Mouse (Mus musculus) thymus, adult 2 months (tissue): ENCODE measurements around the gene Iqgap2. TPM values are rescaled to one million over a fixed set of nuclear protein-coding genes. Genes with fewer than 3 reads are reported as not detected.

ENCODE experiments used
- DNase-seq: peaks from one replicate; pipeline ENCODE4 v3.0.0; 2021
- H3K27ac ChIP-seq: fragments of 200-500 bp; 2 replicates; pipeline ENCODE4 v1.5.1; 2012; ENCODE audit warnings: low read length, control low read depth; ENCODE audit not compliant: control insufficient read depth, insufficient read depth
- H3K27me3 ChIP-seq: fragments of 200-500 bp; 2 replicates; pipeline ENCODE4 v1.6.1; 2012; ENCODE audit warnings: mild to moderate bottlenecking, low read length, moderate library complexity, mixed read lengths; ENCODE audit not compliant: control insufficient read depth, insufficient read depth
- H3K36me3 ChIP-seq: fragments of 200-500 bp; 2 replicates; pipeline ENCODE4 v1.6.1; 2012; ENCODE audit warnings: mild to moderate bottlenecking, low read length, moderate library complexity; ENCODE audit not compliant: control insufficient read depth, insufficient read depth
- H3K4me1 ChIP-seq: fragments of 200-500 bp; replicated peaks from 2 replicates; pipeline ENCODE4 v1.6.1; 2012; ENCODE audit warnings: low read length; ENCODE audit not compliant: control insufficient read depth, insufficient read depth
- H3K4me3 ChIP-seq: fragments of 200-500 bp; 2 replicates; pipeline ENCODE4 v1.5.1; 2012; ENCODE audit warnings: mild to moderate bottlenecking, low read length, control low read depth, moderate library complexity; ENCODE audit not compliant: control insufficient read depth, insufficient read depth
- CTCF ChIP-seq: fragments of 200-500 bp; IDR thresholded peaks from 2 replicates; pipeline ENCODE4 v1.5.1; 2012; ENCODE audit warnings: mild to moderate bottlenecking, control low read depth, low read length, moderate library complexity, borderline replicate concordance; ENCODE audit not compliant: control insufficient read depth, poor library complexity, insufficient read depth; ENCODE audit errors: extremely low read depth
- POLR2A ChIP-seq: fragments of 200-500 bp; IDR thresholded peaks from 2 replicates; pipeline ENCODE4 v1.6.1; 2012; ENCODE audit warnings: mild to moderate bottlenecking, low read length, control low read depth, moderate library complexity; ENCODE audit not compliant: control insufficient read depth, poor library complexity, insufficient read depth; ENCODE audit errors: extremely low read depth
- WGBS: fragments of 180-500 bp; shearing (Covaris S2); methylation state at CpG from one replicate; pipeline ENCODE4 v1.1.7; 2018; 5-methylcytosine and 5-hydroxymethylcytosine counted together
- polyA plus RNA-seq: library from polyadenylated mRNA; depleted of rRNA; stranded (reverse); fragments of >200 nt; gene quantifications from 2 replicates; pipeline ENCODE4 v1.2.3, GENCODE M21; 2012

Gene Iqgap2
- polyA plus RNA-seq, 1 experiment: 4.4 TPM

DNA sequence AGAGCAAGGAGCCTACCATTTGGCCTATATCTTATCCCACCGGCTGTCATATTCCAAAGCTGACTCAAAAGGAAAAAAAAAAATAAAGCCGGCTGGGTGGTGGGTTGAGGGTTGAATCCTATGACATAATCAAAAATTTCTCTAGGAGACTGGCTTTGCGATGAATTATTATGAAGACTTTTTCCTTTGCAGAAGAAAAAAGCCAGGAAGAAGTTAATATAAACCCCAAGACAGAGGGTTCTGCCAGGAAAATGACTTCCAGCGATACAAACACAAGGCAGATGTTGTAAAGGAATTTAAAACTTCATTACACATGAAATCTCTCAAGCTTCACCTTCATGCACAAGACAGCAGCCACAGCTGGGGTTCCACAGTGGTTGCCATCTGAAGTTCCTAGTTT, 146.3 kb downstream of the Iqgap2 start:
- H3K4me3 ChIP-seq: no peak overlapping the region
- H3K4me1 ChIP-seq: no peaks in the 10 kb centered on the region
- no peak for DNase-seq
- no peak overlapping the region for H3K27ac ChIP-seq
- TF ChIP-seq CTCF (no peak), POLR2A (no peak)
- peaks cover 8% of the 10 kb centered on the region; the same call in 1 of the 2 replicates for H3K36me3 ChIP-seq
- 97% methylated on average over 4 of the region's 4 CpGs for WGBS
- H3K27me3 ChIP-seq: no peaks in the 10 kb centered on the region

DNA sequence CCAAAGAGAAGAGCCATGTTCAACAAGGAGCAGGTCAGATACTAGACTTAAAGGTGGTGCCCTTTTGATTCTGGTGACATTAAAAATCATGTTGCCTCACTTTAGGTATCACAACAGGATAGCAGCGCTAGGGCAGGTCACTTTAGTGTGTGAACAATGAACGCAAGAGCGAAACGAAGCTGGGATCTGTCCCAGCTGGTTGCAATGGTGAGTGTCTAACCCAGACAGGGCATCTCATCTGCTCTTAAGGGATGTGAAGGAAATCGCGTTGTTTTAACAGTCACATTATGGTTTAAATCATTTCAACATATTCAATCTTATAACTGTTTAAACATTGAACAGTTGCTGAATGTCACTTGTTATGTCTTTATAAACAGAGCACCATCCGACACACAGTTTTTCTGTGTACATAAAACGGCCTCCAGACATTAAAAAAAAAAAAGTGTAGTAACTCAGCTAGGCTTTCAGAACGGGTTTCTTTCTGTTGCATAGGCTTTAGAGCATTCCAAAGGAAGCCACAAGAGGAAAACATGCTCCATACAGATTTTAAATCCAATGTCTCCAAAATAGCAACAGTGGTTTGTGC, 148.7 kb downstream of the Iqgap2 start:
- no peaks in the 10 kb centered on the region for H3K36me3 ChIP-seq
- no peaks in the 10 kb centered on the region for H3K27me3 ChIP-seq
- H3K27ac ChIP-seq: no peak overlapping the region
- H3K4me1 ChIP-seq: no peaks in the 10 kb centered on the region
- TF ChIP-seq CTCF (no peak), POLR2A (no peak)
- no peak for DNase-seq
- WGBS: 94% methylated on average over 9 of the region's 9 CpGs
- H3K4me3 ChIP-seq: no peak overlapping the region

DNA sequence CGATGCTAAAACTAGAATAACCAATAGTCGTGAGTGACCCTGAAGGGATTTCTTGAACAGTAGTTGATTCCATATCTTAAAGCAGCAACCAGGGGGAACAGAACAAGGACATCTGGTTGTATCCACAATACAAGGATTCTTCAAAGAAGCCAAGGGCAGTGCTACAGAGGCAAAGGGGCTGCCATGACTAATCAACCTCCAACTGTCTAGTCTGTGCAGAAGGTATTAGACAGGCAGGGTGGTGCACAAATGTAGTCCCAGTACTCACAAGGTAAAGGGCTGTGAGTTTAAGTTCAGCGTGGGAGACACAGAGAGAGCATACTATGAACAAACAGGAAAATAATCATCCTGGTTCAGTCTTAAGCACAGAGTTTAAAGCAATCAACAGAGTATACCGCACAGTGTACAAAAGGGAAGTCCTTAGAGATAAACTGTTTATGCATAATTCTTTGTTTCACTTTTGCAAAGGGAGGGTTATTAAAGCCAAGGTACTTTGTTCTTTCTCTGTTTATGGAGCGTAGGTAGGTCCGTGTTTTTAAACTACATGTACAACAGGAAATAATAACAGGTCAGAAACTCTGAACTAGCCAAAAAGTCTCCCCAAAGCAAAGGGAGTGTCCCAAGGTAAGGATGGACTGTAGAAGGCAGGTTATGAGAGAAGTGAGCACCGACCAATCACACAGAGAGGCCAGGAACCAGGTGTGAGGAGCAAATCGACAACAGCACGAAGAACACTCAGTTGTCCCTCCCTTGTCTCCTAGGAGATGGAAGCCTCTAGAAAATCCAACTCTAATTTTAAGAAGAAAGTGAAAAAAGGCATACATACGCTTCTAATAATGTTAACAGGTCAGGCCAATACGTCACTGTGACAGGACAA, 149.7 kb downstream of the Iqgap2 start:
- Histone ChIP-seq H3K4me1 (no peaks in the 10 kb centered on the region), H3K27me3 (no peaks in the 10 kb centered on the region), H3K27ac (no peak overlapping the region), H3K36me3 (no peaks in the 10 kb centered on the region), H3K4me3 (no peak overlapping the region)
- TF ChIP-seq POLR2A (no peak), CTCF (no peak)
- no peak for DNase-seq
- WGBS: 67% methylated on average over 11 of the region's 11 CpGs

DNA sequence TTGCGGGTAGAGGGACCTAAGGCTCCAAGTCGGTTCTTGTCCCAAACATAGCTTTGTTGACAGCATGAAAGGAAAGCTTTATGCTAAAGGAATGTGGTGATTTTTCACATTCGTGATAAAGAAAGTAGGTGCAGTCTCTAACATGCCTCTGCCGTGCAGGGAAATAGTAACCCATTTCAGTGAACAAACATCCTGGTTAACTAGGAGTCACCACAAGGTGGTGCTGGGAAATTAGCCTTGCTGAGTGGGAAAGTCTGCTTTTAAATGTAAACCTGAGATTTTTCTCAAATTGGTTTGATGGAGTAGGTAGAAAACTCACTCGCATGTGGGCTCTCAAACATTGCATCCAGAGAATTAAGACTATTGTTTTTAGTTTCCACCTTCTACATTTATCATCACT, 152.1 kb downstream of the Iqgap2 start:
- Histone ChIP-seq H3K4me3 (no peak overlapping the region), H3K4me1 (no peaks in the 10 kb centered on the region), H3K27ac (no peak overlapping the region), H3K36me3 (no peaks in the 10 kb centered on the region), H3K27me3 (no peaks in the 10 kb centered on the region)
- no peak for DNase-seq
- TF ChIP-seq CTCF (no peak), POLR2A (no peak)
- WGBS: 86% methylated on average over 5 of the region's 5 CpGs

DNA sequence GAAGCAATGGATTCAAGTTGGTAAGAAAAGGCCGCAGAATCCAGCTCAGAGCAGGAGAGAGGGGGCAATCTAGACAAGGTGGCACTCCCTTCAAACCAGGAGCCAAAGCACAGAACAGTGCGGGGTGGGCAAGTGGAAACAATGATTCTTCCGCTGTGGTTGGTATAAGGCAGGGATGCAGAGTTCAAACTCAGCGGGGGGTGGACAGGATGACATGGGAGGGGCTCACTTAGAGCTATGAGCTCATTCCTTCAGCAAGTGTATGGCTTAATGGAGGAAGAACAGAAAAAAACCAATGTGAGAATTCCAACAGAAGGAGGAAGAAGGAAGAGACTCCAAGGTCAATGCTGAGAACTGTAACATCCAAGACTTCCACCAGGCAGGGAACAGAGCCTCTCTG, 161.2 kb downstream of the Iqgap2 start:
- H3K27ac ChIP-seq: no peak overlapping the region
- H3K27me3 ChIP-seq: no peaks in the 10 kb centered on the region
- TF ChIP-seq POLR2A (no peak), CTCF (no peak)
- WGBS: 95% methylated on average over 4 of the region's 4 CpGs
- no peaks in the 10 kb centered on the region for H3K36me3 ChIP-seq
- DNase-seq: no peak
- no peak overlapping the region for H3K4me3 ChIP-seq
- no peaks in the 10 kb centered on the region for H3K4me1 ChIP-seq

DNA sequence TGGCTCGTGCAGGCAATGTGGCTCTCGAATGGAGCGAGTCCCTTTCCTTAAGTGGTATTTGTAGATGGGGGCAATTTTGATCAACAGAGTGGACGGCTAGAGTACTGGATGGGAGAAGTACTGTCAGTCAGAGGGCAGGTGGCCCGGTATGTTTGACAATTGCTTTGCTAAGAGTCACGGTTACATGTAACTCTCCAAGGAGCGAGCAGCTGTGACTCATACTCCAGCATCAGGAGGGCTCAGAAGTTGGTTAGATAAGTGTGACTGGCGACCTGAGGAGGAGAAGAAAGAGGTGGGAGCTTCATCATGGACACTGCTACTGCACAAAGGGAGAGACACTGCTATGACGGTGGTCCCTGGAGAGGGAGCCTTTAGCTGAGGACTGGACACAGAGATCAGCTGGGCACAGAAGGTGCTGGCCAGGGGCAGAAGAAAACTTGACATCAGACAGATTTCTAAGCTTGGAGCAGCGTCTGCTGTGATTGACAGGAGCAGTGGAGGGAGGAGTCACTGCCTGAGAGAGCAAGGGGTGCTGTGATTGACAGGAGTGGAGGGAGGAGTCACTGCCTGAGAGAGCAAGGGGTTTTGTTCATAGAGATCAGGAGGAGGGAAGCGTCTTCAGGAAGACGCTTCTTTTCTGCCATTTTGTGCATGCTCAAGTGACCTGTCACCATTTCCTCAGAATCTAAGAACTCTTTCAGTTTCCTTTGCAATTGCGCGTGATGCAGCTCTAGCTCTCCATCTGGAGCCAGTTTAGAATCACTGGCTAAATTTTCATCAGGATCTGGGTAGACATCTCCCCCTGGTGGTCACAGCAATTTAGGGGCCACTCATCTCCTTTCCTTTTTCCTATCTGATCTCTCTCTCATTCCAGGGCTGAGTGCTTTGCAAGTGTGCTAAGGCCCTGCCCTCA, 172.1 kb downstream of the Iqgap2 start:
- no peaks in the 10 kb centered on the region for H3K27me3 ChIP-seq
- H3K4me1 ChIP-seq: peaks cover 4% of the 10 kb centered on the region; the same call in 1 of the 2 replicates
- H3K4me3 ChIP-seq: no peak overlapping the region
- peak; percentile 54 for DNase-seq
- TF ChIP-seq POLR2A (no peak), CTCF (no peak)
- WGBS: 74% methylated on average over 14 of the region's 14 CpGs
- peaks cover 4% of the 10 kb centered on the region; the same call in 1 of the 2 replicates for H3K36me3 ChIP-seq
- H3K27ac ChIP-seq: no peak overlapping the region
